Mouse (Mus musculus) myocyte (in vitro differentiated cells): ENCODE measurements around the gene Rangrf. TPM values are rescaled to one million over a fixed set of nuclear protein-coding genes. Genes with fewer than 3 reads are reported as not detected.

Source experiments
- H3K27me3 ChIP-seq: one replicate; pipeline ENCODE4 v1.6.1; 2011; ENCODE audit not compliant: control insufficient read depth, insufficient read depth, insufficient read length
- H3K36me3 ChIP-seq: one replicate; pipeline ENCODE4 v1.6.1; 2011; ENCODE audit not compliant: control insufficient read depth, insufficient read depth
- H3K4me2 ChIP-seq: one replicate; pipeline ENCODE4 v1.6.1; 2011; ENCODE audit warnings: low read depth, control low read depth
- H3K4me3 ChIP-seq: one replicate; pipeline ENCODE4 v1.5.1; 2011; ENCODE audit warnings: mild to moderate bottlenecking, control low read depth, moderate library complexity
- H3K79me2 ChIP-seq: one replicate; pipeline ENCODE4 v1.6.1; 2011; ENCODE audit not compliant: control insufficient read depth, insufficient read depth
- H3ac ChIP-seq: one replicate; pipeline ENCODE4 v1.6.1; 2011; ENCODE audit not compliant: control insufficient read depth, insufficient read length
- CEBPB ChIP-seq: IDR thresholded peaks from 2 replicates; pipeline ENCODE4 v1.6.1; 2011; ENCODE audit warnings: mild to moderate bottlenecking, moderate library complexity; ENCODE audit not compliant: poor library complexity, insufficient read depth, severe bottlenecking
- E2F4 ChIP-seq: IDR thresholded peaks from one replicate; pipeline ENCODE4 v1.6.1; 2011; ENCODE audit warnings: mild to moderate bottlenecking, control low read depth, moderate library complexity; ENCODE audit not compliant: insufficient read depth
- MAX ChIP-seq: IDR thresholded peaks from one replicate; pipeline ENCODE4 v1.6.1; 2011; ENCODE audit warnings: low read depth, mild to moderate bottlenecking, control low read depth
- MYOD1 ChIP-seq, 3 experiments: IDR thresholded peaks; one replicate each; pipeline ENCODE4 v1.6.1; 2011; ENCODE audit warnings: control low read depth in 2 of 3, low read depth in 2 of 3, mild to moderate bottlenecking in 2 of 3, moderate library complexity in 1 of 3; ENCODE audit not compliant: insufficient read length in 2 of 3, control insufficient read depth in 1 of 3
- MYOG ChIP-seq, 3 experiments: IDR thresholded peaks; one replicate each; pipeline ENCODE4 v1.6.1; 2011; ENCODE audit warnings: control low read depth in 2 of 3, low read depth in 2 of 3, mild to moderate bottlenecking in 2 of 3; ENCODE audit not compliant: insufficient read length in 2 of 3, control insufficient read depth in 1 of 3, insufficient read depth in 1 of 3
- POLR2A ChIP-seq: IDR thresholded peaks from one replicate; pipeline ENCODE4 v1.6.1; 2011; ENCODE audit warnings: low read depth, mild to moderate bottlenecking, control low read depth, moderate library complexity; ENCODE audit not compliant: insufficient read length
- POLR2AphosphoS2 ChIP-seq: IDR thresholded peaks from one replicate; pipeline ENCODE4 v1.6.1; 2011; ENCODE audit warnings: low read depth, control low read depth; ENCODE audit not compliant: insufficient read length
- REST ChIP-seq: IDR thresholded peaks from one replicate; pipeline ENCODE4 v1.6.1; 2011; ENCODE audit warnings: mild to moderate bottlenecking, control low read depth, moderate library complexity; ENCODE audit not compliant: insufficient read depth, insufficient read length
- SRF ChIP-seq: IDR thresholded peaks from one replicate; pipeline ENCODE4 v1.6.1; 2011; ENCODE audit warnings: low read depth; ENCODE audit not compliant: control insufficient read depth, insufficient read length
- TCF12 ChIP-seq: IDR thresholded peaks from one replicate; pipeline ENCODE4 v1.6.1; 2011; ENCODE audit warnings: mild to moderate bottlenecking, control low read depth; ENCODE audit not compliant: poor library complexity, insufficient read depth, severe bottlenecking
- TCF3 ChIP-seq: IDR thresholded peaks from one replicate; pipeline ENCODE4 v1.6.1; 2011; ENCODE audit warnings: low read depth, control low read depth; ENCODE audit not compliant: insufficient read length
- USF1 ChIP-seq: IDR thresholded peaks from one replicate; pipeline ENCODE4 v1.6.1; 2011; ENCODE audit warnings: low read depth, mild to moderate bottlenecking, control low read depth, moderate library complexity
- polyA plus RNA-seq: library from polyadenylated mRNA; unstranded; fragments of >200 nt; fragmentation: generic; extraction: Trizol; gene quantifications from one replicate; pipeline ENCODE4 v1.2.1, GENCODE M21; 2012; ENCODE audit warnings: missing spikeins

The Rangrf gene
- polyA plus RNA-seq, 1 experiment, result 56.4 TPM

GRCm38 (mm10) chr11:68947542-68947993, 27.4 kb downstream of the Rangrf start:
- no peaks in the 10 kb centered on the region for H3K36me3 ChIP-seq
- H3K79me2 ChIP-seq, result no peaks in the 10 kb centered on the region
- H3K27me3 ChIP-seq, result no peaks in the 10 kb centered on the region
- TF ChIP-seq MAX (no peak), TCF3 (no peak), SRF (no peak), POLR2AphosphoS2 (no peak), E2F4 (no peak), REST (no peak), USF1 (no peak), MYOG (IDR thresholded peaks at IDR 0.05; ENCODE audit: control insufficient read depth in 1 of 3, insufficient read depth in 1 of 3, insufficient read length in 2 of 3, low read depth in 2 of 3) (no peak), CEBPB (no peak), POLR2A (no peak), TCF12 (no peak), MYOD1 (IDR thresholded peaks at IDR 0.05; ENCODE audit: control insufficient read depth in 1 of 3, insufficient read length in 2 of 3, low read depth in 2 of 3) (no peak)
- H3K4me3 ChIP-seq, result peak overlapping the region; percentile 6
- H3ac ChIP-seq, result no peak overlapping the region
- peak overlapping the region; percentile 16 for H3K4me2 ChIP-seq

GRCm38 (mm10) chr11:68946806-68947440, 28.1 kb downstream of the Rangrf start:
- Histone ChIP-seq H3K27me3 (no peaks in the 10 kb centered on the region), H3K4me3 (peak overlapping the region; percentile 6), H3K4me2 (peak overlapping the region; percentile 93), H3K79me2 (no peaks in the 10 kb centered on the region), H3ac (no peak overlapping the region), H3K36me3 (no peaks in the 10 kb centered on the region)
- TF ChIP-seq MYOD1 (IDR thresholded peaks at IDR 0.05; ENCODE audit: control insufficient read depth in 1 of 3, insufficient read length in 2 of 3, low read depth in 2 of 3) (no peak), SRF (no peak), USF1 (no peak), POLR2AphosphoS2 (no peak), CEBPB (no peak)

- Histone ChIP-seq H3ac (no peak overlapping the region), H3K36me3 (no peaks in the 10 kb centered on the region), H3K4me2 (peak overlapping the region; percentile 93), H3K79me2 (no peaks in the 10 kb centered on the region), H3K4me3 (no peak overlapping the region), H3K27me3 (no peaks in the 10 kb centered on the region)
- no peak for TF ChIP-seq MYOG (IDR thresholded peaks at IDR 0.05; ENCODE audit: control insufficient read depth in 1 of 3, insufficient read depth in 1 of 3, insufficient read length in 2 of 3, low read depth in 2 of 3)
- no peak for TF ChIP-seq USF1
- TF ChIP-seq POLR2A, result no peak
- TF ChIP-seq MAX, result no peak
- no peak for TF ChIP-seq E2F4
- no peak for TF ChIP-seq MYOD1 (IDR thresholded peaks at IDR 0.05; ENCODE audit: control insufficient read depth in 1 of 3, insufficient read length in 2 of 3, low read depth in 2 of 3)
- TF ChIP-seq TCF3, result no peak
Measured at GRCm38 (mm10) chr11:68946001-68946400, 29.0 kb downstream of the Rangrf start.

GRCm38 (mm10) chr11:68945245-68945644, 29.7 kb downstream of the Rangrf start:
- Histone ChIP-seq H3K4me2 (no peak overlapping the region), H3K36me3 (no peaks in the 10 kb centered on the region), H3K79me2 (no peaks in the 10 kb centered on the region), H3K27me3 (no peaks in the 10 kb centered on the region), H3ac (no peak overlapping the region), H3K4me3 (no peak overlapping the region)
- TF ChIP-seq TCF3 (no peak), CEBPB (no peak), MYOG (IDR thresholded peaks at IDR 0.05; ENCODE audit: control insufficient read depth in 1 of 3, insufficient read depth in 1 of 3, insufficient read length in 2 of 3, low read depth in 2 of 3) (no peak), MYOD1 (IDR thresholded peaks at IDR 0.05; ENCODE audit: control insufficient read depth in 1 of 3, insufficient read length in 2 of 3, low read depth in 2 of 3) (no peak), MAX (no peak), TCF12 (no peak), USF1 (no peak), SRF (no peak), E2F4 (no peak), POLR2AphosphoS2 (no peak), REST (no peak), POLR2A (no peak)

- no peaks in the 10 kb centered on the region for H3K27me3 ChIP-seq
- H3K79me2 ChIP-seq, result no peaks in the 10 kb centered on the region
- no peak overlapping the region for H3K4me2 ChIP-seq
- no peak overlapping the region for H3ac ChIP-seq
- no peak overlapping the region for H3K4me3 ChIP-seq
- TF ChIP-seq E2F4 (no peak), SRF (no peak), TCF12 (no peak), CEBPB (no peak), MYOG (IDR thresholded peaks at IDR 0.05; ENCODE audit: control insufficient read depth in 1 of 3, insufficient read depth in 1 of 3, insufficient read length in 2 of 3, low read depth in 2 of 3) (no peak), POLR2AphosphoS2 (no peak), REST (no peak), MAX (no peak), TCF3 (no peak), POLR2A (no peak), MYOD1 (IDR thresholded peaks at IDR 0.05; ENCODE audit: control insufficient read depth in 1 of 3, insufficient read length in 2 of 3, low read depth in 2 of 3) (no peak), USF1 (no peak)
- H3K36me3 ChIP-seq, result no peaks in the 10 kb centered on the region
Measured at GRCm38 (mm10) chr11:68942731-68943130, 32.3 kb downstream of the Rangrf start.
